Mouse (Mus musculus): Measurements from ENCODE around the gene Zfp53. TPM values are rescaled to one million over a fixed set of nuclear protein-coding genes. Genes with fewer than 3 reads are reported as not detected.

Gene Zfp53
- 2.3 and 3.3 TPM in 2 replicates for polyA plus RNA-seq (2012)

DNA sequence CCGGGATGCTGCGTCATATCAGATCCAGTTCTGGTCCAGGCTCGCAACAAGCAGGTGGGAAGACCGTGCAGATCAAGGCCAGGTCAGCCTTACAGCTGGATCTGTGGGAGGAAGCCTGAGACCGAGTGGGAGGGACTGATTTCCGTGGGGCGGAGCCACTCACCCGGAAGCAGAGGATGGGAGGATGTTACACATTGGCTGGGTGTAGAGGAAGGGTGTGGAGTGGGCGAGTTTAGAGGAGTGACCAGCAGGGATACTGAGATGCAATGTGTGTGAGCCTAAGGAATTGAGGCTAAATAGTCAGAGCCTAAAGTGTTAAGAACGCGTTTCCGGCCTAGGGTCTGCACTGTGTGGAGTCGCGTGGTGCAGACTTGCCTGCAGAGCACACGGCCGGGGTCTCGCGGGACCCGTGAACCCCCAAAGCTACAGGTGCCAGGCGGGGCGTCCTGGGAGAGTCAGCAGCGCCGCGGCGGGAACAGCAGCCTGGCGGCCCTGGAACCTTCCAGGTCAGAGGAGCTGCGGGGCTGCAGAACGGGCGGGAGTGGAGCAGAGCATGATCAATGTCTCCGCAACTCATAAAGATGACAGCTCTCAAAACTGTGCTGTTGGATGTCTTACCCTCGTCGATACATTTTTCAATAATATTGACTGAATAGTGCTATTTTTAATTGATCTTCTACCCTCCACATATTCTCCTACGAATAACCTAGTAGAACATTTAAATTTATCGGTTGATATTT is at the start of gene Zfp53:
Zfp53 (plus strand) TSS at position 239 of the 740 bp plus-strand sequence.
- no peak for TF ChIP-seq GATA1 (IDR thresholded peaks at IDR 0.05; ENCODE audit: low read length)

DNA sequence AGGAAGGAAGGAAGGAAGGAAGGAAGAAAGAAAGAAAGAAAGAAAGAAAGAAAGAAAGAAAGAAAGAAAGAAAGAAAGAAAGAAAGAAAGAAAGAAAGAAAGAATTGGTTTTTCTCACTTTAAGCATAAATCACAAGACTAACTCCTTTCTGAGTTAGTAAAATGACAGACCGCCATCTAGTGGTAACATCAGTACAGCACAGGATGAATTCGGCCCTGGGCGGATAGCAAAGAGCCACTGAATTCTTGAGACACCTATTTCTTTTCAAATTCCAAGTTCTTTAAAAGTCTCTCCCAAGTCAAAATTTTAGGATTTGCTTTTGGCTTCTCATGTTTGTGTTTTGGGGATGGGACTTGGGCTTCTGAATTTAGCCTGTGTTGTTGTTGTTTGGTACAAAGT is 39.1 kb upstream of the Zfp53 start:
- TF ChIP-seq GATA1 (IDR thresholded peaks at IDR 0.05; ENCODE audit: low read length): no peak

DNA sequence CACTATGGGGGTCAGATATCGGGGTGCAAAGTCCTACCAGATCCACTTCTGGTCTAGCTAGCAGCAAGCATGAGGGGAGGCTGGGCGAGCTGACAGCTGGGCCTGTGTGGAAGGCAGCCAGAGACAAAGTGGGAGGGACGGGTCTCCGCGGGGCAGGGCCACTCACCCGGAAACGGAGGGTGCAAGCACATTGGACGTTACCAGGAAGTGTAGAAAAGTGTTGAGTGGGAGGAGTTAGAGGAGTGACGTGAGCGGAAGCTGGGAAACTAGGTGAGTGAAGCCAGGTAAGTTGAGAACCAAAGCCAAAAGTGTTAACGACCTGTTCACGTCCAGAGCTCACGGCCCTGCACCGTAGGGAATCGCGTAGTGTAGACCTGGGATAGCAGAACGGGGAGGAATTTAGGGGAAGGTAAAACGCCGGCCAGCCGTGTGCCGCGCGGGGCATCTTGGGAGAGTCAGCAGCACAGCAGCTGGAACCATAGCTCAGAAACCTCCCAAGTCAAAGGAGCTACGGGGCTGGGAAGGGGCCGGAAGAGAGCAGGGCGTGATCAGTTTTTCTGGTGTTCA is 38.6 kb upstream of the Zfp53 start, which contains the start of gene Zfp51:
Zfp51 (plus strand) TSS at position 237 of the 567 bp plus-strand sequence.
- TF ChIP-seq GATA1 (IDR thresholded peaks at IDR 0.05; ENCODE audit: low read length): no peak

DNA sequence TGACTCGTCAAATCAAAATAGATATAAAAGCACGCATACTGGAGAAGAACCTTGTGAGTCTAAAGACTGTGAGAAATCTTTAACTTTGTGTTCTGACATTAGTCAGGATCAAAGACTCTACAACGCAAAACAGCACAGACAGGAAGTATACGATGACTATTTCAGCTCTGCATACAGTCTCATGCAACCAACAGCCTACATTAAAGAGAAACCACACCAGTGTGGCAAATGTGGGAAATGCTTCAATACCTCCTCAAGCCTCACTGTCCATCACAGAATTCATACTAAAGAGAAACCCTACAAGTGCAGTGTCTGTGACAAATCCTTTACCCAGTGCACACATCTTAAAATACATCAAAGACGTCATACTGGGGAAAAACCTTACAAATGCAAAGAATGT is 25.2 kb upstream of the Zfp53 start:
- no peak for TF ChIP-seq GATA1 (IDR thresholded peaks at IDR 0.05; ENCODE audit: low read length)

DNA sequence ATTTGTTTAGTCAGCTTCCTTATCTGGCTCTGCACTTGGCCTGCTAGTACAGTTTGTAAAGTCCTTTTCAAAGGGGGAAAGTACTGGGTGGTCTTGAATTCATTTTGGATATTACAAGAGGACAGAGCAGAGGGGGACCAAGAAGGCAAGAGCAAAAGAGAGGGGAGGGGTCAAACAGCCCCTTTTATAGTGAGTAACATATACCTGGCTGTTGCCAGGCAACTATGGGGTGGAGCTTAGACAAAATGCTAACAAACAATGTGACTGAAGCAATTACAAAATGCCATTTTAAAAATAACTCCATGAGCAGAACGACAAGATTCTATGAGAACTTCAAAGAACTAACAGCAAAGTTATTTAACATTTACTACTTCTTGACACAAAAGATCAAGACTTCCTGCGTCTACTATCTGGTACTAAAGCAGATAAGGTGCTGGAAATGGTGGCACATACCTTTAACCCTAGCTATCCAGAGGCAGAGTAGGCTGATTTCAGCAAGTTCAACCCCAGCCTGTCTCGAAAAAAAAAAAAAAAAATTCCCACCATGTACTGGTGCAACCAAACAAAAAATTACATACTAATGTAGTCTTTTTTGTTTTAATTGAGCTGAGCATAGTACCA is 16.7 kb upstream of the Zfp53 start:
- TF ChIP-seq GATA1 (IDR thresholded peaks at IDR 0.05; ENCODE audit: low read length): no peak

DNA sequence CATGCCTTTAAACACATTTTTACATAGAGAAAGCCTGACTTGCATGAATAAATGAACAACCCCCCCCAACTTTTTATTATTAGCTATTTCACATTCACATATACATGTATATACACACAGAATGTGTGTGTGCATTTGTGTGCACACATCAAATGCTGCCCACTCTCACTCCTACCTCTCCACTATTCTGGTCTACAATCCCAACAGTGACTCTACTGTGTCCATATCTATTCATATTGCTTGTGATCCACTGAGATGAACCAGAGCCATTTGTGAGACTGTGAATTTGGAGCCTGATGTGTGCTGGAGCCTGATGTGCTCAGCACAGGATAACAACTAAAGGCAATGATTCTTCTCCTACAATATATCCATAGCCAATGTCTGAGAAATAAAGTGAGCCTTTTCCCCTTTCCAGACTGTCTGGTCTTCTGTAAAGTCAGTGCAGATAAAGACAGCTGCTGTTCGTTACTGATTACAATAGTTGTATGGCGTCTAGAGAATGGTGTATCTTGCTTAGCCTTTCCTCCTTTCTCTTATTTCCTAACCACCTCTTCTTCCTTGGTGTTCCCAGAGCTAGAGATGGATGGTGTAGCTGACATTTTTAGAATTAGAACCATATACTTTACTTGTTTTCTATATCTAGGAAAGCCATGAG is 16.0 kb upstream of the Zfp53 start:
- no peak for TF ChIP-seq GATA1 (IDR thresholded peaks at IDR 0.05; ENCODE audit: low read length)

DNA sequence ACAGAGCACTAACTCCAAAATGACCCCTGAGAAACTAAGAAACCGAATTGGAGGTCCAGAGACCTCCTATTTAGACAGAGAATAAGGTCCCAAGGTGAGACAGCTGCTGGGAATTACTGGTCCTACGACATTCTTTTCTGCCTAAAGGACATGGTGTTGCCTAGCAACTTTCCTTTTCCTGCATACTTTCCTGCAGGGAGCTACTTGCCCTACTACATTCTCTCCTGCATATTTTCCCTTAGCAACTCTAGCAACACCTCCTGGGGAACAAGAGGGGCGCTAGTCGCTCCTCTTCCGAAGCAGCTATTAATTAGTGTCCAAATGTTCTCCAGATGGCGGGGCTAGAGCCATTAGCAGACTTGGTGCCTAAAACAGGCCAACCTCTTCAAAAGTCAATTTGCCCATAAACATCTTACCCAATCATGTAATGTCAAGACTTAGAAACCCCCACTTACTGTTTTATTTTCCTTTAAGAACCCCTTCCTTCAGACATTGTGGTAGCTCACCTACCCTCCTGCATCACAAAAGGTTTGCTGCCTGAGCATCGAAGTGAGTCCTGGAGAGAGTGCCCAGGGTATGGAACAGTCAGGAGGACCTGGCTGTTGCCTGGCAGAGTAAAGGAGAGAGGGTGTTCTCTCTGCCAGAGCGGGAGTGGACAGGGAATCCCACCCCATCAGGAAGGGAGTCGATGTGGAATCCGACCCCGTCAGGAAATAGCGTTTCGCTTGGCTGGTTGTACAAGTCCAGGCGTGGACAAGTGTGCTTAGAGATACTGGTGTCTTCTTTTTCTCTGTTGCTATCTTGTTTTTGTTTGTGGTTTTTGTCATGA is 15.2 kb upstream of the Zfp53 start:
- TF ChIP-seq GATA1 (IDR thresholded peaks at IDR 0.05; ENCODE audit: low read length): no peak

DNA sequence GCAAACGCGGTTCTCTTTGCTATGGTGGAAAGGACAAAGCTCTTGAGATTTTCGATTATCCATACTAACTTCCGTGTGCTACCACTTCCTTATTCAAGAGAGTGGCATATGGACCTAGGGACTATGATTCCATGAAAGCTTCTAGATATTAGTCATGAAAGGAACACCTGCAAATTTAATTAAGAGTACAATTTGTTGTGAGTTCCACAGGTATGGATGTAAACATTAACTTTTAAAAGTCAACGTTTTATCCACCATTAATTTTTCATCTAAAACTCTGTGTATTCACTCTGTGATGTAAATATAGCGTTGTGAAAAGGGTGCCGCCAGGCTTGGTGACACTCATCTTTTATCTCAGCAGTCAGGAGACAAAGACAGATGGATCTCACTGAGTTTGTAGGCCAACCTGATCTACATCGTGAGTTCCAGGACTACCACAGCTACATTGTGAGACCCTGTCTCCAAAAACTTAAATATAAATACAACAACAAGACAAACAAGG is 753 bp downstream of the Zfp53 start:
- no peak for TF ChIP-seq GATA1 (IDR thresholded peaks at IDR 0.05; ENCODE audit: low read length)

DNA sequence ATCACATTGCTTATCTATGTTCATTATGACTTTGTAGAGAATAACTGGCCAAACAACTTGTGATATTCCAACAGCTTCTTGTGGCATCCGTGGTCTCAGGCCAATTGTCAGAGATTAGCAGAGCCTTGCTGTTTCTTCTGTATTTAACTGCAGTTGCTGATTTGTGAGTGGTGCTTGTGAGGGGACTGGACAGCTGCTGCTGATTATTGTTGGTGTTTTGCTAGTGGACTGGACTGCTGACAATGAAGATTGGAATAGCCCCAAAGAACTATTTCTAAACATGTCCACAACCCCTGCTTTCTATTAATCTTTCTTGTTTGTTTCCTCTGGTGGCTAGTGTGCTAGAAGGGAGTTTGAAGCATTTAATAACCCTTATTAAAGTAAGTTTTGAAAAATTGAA is 12.6 kb downstream of the Zfp53 start:
- no peak for TF ChIP-seq GATA1 (IDR thresholded peaks at IDR 0.05; ENCODE audit: low read length)

DNA sequence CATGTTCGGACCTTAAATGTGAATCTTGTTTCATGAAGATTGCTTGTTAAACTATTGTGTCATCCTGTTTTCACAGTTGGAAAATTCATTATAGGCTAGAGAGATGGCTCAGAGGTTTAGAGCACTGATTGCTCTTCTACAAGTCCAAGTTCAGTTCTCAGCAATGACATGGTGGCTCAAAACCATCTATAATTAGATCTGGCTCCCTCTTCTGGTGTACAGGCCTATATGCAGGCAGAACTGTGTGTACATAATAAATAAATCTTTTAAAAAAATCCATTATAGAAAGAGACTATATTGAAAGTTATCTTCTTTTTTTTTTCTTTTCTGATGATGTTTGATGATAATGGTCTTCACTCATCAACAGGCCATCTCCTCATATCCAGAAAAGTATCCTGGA is 15.7 kb downstream of the Zfp53 start:
- no peak for TF ChIP-seq GATA1 (IDR thresholded peaks at IDR 0.05; ENCODE audit: low read length)

DNA sequence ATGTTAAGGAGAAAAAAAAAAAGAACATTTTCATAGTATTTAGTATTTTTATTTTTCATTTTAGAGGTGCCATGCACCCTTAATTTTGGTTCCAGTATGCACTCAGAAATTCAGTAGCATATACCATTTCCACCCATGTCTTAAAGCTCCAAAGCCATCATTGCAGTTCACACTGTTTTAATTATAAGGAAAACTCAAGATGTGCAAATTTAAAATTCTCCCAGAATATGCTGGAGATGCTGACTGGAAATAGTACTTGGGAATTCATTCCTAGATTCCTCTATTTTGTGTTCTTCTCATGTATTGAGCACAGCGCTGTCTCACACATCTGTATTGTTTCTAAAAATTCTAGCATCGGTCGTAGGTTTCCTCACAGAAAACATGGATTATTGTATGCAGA is 17.5 kb downstream of the Zfp53 start:
- TF ChIP-seq GATA1 (IDR thresholded peaks at IDR 0.05; ENCODE audit: low read length): no peak

DNA sequence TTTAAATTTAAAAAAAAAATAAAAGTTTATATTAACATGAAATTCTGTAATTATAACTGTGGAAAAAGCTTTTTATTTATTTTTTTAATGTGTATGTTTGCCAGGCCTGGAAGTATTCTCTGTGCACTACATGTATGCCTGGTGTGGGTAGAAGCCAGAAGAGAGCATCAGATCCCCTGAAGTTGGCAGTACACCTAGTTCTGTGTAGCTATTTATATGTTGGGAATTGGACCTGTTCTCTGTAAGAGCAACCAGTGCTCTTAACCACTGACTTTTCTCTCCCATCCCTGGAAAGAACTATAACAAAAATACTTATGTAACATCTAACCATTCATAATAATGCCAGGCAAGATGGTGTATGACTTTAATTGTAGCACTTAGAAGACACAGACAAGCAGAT is 21.0 kb downstream of the Zfp53 start:
- TF ChIP-seq GATA1 (IDR thresholded peaks at IDR 0.05; ENCODE audit: low read length): no peak

DNA sequence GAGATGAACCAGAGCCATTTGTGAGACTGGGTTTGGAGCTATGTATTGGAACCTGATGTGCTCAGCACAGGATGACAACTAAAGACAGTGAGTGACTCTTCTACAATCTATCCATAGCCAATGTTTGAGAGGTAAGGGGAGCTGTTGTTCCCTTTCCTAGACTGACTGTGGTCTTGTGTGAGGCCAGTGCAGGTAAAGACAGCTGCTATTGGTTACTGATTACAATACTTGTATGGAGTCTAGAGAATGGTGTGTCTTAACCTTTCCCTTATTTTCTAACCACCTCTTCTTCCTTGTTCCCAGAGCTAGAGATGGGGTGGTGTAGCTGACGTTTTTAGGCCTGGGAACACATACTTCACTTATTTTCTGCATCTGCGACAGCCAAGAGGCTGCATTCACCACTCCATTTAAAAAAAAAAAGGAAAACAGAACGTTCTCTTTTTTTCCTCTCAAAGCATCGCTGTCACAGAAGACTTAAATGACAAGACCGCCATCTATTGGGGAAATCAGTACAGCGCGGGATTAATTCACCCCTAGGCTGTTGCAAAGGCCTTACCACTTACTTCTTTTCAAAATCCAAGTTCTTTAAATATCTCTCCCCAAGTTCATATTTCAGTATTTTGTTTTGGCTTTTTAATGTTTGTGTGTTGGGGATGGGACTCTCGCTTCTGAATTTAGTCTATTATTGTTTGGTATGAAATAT is 26.8 kb downstream of the Zfp53 start:
- no peak for TF ChIP-seq GATA1 (IDR thresholded peaks at IDR 0.05; ENCODE audit: low read length)

Measured in G1E-ER4 (cell line).